Mouse (Mus musculus) common myeloid progenitor, adult 5-6 weeks (primary cell): ENCODE results near the gene Sfmbt1. TPM values are rescaled to one million over a fixed set of nuclear protein-coding genes. Genes with fewer than 3 reads are reported as not detected.

Source experiments
- ATAC-seq: replicated peaks from 2 replicates; pipeline ENCODE4 v1.8.0; 2016; ENCODE audit warnings: low read depth, mild to moderate bottlenecking, moderate TSS enrichment, inconsistent platforms; ENCODE audit not compliant: poor library complexity, severe bottlenecking
- total RNA-seq: library from RNA; stranded (forward); fragments of 200-1000, 187-1606 nt; gene quantifications from 2 replicates; pipeline ENCODE4 v1.2.3, GENCODE M21; 2017

Gene Sfmbt1
- total RNA-seq = 16.0 and 18.9 TPM in 2 replicates

DNA sequence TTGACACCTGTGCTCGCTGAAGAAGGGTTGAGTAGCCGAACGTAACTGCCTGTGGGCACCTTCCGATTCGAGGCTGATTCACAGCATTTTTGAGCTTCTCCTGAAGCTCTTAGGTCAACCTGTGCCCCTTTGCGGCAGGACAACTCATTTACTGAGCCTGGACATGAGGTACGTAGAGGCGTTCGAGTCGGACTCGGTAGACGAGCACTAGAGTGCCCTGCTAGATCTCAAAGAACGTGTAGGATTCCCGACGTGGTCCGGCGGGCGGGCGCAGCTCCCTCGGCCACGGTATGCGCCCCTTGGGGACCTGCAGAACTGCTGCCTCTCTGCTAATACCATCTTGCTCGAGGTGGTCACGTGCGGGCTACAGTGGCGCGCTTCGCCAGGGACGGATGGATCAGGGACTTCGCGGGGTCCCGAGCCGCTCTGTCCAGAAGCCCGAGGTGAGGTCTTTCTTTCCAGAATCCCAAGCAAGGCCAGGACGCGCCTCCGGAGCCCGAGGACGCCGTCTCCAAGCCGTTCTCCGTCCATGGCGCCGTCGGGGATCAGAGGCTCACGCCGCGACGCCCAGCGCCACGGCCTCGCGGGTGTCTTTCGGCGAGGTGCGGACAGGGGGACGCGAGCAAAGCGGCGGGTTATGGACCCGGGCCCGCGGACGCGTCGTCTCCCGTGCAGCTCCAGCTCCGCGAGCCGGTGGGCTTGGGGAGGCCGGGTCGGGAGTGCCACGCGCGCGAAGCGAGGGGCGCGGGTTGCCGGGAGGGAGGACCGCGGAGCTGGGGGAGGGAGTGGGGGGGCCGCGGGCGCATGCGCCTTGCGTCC, at the start of gene Sfmbt1:
TSS of gene Sfmbt1 (plus strand) at position 51 of the 819 bp plus-strand sequence.
- ATAC-seq = peak; percentile 55

DNA sequence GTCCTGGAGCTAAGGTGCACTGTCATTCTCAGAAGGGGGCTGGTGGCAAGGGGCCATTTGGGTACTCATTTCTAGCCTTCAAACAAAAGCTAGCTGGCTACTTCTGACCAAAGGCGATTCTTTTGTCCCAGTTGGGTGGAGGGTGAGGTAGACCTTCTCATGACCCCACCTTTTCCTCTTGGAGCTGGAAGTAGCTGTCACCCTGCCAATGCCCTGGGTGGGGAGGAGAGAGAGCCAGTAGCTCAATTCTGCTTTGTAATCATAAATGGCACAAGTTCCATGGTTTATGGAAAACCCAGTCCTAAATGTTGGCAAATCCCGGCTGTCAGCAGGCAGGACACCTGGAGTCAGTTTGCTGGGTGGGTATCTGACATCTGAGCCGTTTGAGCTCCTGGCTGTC, 48.6 kb upstream of the Sfmbt1 start:
- no peak for ATAC-seq

DNA sequence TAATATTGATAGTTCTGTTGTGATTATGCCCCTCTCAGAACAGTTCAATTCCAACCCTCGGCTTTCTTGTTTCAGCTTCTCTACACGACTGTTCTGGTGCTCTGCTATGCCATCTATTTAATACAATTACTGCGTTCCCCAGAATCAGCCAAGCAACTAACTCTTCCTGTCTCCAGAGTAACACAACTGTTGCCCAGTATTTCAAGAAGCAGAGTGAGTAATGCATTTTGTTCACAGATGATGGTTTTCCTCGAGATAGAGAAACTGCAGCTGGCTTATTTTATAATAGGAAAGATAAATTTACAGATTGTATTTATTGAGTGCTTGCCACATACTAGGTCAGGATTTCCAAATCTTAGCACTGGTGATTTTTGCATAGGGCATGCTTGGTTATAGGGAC, 48.0 kb upstream of the Sfmbt1 start:
- no peak for ATAC-seq

DNA sequence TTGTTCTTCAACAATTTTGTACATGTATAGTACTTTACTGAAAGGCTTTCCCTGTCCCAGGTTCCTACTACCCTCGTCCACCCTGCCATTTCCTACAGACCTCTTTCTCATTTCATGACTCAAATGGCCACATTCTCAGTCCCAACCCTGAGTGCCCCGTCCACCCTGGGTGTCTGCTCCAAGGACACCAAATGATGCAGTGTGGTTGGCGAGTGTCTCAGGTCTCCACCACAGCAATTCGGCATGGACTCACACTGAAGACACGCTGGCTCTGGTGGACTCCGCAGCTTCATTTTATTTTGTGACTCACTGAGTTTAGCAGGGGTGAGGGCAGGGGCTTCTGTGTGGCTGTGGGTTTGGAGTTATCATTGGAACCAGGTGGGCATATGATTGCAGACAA, 44.5 kb upstream of the Sfmbt1 start:
- no peak for ATAC-seq

DNA sequence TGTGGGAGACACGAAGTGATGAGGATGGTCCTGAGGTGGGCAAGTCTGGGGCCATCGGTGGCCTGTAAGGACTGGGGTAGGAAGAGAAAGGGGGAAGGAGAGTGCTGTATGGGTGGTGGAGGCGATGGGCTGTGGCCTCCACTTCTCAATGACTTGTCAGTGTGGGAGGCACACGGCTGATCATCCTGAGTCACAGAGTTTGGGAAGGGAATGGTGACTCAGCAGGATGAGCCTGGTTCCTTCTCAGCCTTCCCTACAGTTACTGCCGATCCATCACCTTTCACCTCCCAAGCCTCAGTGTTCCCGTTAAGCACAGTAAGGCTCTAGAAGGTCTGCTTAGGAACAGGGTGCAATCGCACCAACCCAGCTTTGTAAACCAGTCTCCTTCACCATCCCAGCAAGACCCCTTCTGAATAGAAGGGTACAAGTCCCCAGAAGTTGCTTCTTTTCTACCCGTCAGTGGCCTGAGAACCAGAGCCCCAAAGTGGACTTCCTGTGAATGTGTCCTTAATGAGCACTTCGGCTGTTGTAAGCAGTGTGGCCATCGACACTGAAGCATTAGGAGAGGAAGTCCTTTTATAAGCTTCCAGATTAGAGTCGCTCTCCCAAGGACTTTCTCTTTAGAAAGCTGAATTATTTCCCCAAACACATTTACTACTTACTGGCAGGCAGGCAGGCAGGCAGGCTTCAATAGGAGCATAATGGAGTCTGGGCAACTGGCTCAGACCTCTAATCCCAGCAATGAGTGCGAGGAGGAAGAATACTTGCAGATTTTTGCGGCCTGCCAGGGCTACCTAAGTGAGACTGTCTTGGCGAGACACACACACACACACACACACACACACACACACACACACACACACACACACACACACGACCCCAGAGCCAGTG, 43.3 kb upstream of the Sfmbt1 start:
- no peak for ATAC-seq

DNA sequence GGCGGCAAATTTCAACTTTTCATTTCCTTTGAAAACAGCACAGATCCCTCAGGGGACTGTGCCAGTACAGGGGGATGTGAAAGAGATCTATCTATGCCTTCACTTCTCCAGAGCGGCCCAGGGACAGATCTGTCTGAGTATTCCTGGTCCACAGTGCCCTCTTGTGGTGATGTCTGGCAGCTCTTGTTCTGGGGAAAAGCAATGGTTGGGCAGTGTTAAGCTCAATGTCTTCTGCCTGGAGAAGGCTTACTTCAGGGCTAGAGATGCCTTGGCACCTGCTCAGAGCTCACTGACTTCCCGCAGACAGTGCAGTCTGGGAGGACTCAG, 42.7 kb upstream of the Sfmbt1 start:
- peak; percentile 85 for ATAC-seq

DNA sequence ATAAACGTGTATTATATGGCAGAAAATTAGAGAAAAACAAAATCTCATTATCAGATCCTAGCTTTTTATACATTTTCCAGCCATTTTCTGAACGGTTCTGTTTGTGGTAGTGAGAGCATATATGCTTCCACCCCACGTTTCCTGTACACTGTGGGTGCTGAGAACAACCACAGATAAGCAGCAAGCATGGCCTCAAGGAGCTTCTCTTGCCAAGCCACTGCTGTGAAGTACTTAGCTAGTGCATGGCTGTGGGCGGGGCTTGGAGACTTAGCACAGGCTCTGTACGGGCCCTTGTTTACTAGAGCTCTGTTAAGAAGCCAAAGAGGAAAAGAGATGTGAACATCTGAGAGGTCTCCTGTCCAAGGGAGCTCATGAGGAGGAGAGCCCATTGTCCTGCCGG, 39.7 kb upstream of the Sfmbt1 start:
- ATAC-seq = peak; percentile 92

DNA sequence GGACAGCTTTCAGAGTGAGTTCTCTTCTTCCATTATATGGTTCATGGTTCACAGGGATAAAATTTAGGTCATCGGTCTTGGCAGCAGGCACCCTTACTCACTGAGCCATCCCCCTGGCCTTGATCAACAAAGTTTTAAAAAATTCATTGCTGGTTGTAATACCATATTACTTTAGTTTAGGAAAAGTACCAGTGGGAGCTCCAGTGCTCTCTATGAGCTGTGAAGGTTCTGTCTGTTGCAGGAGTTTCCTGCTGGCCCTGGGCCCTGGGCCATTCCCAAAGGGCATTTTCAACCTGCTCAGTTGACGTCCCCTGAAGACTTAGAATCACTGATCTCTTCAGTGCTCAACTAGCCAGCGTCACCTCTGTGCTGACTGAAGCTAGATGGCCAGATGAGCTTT, 32.5 kb upstream of the Sfmbt1 start:
- ATAC-seq = no peak

DNA sequence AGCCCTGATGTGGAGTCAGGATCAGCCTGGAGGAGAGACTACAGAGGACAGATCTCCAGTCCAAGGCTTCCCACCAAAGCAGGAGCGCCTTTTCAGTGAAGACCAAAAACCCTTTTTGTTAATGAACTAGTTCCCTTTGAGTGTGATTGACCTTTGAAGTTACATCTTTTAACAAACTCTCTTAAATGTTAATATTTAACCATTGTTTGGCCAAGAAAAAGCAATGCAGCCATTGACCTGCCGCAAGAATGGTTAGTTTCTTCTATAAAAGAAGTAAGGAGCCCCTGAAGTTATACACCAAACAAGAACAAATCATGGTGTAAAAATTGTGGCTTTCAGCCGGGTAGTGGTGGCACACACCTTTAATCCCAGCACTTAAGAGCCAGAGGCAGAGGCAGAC, 24.0 kb upstream of the Sfmbt1 start:
- ATAC-seq = no peak

DNA sequence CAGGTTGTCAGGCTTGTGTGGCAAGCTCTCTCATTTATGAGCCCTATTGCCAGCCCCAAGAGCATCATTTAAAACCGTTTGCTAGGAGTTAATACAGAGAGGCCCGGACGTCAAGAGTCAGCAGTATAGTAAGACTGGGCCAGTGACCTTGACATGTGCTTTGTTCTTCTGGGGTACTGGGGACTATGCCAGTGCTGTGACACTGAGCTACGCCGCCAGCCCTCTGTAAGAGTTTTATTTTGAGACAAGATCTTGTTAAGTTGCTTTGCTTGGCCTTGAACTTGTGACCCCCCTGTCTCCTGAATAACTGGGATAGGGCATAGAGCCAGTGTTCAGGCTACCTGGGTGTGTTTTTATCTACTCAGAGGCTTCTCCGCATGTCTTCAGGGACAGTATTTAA, 22.2 kb upstream of the Sfmbt1 start:
- ATAC-seq = no peak

DNA sequence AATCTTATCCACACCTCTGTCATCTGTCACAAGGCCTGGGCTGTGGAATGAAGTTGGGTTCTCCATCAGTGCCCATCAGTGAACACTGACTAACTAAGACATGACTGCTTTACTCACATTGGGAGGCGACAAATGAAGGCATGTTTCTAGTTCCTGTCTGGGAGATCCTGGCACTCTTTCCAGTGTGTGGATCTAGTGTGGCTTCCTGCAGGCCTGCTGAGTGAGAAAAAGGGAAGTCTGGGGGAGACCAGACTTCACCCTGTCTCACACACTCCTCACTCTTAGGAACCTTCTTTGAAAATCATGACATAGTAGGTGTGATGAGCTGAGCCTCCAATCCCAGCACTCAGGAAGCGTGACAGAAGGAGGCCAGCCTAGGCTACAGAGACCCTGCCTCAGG, 19.9 kb upstream of the Sfmbt1 start:
- peak; percentile 70 for ATAC-seq

DNA sequence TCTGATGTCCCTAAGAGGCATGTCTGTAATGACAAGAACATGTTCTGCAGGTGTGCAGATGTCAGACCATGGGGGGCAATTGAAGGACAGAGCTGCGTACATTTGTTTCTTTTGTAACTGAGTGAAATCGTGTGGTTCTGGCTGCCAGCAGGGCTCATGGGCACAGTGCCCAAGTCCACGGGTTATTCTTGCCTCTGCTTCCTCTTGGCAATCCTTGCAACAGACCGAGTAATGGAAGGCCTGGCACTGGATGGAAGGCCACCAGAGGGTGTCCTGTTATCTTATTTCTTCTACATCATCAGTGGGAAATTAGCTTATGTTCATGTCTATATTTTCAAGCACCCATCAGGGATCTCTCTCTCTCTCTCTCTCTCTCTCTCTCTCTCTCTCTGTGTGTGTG, 19.0 kb upstream of the Sfmbt1 start:
- peak; percentile 65 for ATAC-seq

DNA sequence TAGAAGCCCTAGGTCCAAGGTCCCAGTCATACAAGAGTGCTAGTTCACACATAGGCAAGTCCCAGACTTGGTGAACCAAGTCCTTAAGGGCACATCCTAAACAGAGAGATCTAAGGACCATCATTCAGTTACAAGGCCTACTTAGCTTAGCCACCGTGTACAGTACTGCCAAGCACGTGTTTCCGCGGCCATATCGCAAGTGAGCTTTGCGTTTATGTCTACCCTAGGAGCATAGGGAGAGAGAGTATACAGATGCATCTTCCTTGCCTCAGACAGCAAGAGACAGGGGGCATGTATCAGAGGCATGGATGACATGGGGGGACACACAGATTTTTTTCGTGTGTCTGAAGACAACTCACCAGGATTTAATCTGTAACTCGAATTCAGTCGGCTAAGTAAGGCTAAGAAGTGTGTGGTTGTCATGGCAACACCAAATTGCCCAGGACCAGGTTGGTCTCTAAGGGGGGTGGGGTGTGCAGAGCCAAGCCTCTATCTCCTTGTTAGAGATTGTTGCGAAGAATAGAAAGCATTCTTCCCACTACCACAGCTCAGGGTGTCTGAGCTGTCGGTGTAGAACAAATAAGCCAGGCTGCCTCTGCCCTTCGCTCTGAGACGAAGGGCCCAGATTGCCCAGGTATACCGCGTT, 17.1 kb upstream of the Sfmbt1 start:
- ATAC-seq = no peak

DNA sequence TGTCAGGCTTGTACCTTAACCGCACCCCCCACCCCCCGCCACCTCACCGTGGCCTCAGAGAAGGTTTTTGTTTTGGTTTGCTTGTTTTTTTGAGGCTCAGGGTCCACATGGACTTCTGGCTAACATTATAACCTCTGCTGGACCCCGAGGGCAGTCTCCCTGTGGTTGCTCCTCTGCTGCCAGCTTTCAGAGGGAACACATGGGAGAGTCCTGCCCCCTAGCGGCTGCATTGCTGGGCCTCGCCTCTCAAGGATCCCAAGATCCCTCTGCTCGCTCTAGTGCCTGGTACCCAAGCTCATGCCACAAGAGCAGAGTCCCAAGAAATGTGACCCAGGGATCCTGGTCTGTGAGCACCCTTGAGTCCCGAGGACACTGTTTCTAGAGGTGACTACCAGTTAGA, 15.0 kb upstream of the Sfmbt1 start:
- ATAC-seq = peak; percentile 64; the same call in 1 of the 2 replicates

DNA sequence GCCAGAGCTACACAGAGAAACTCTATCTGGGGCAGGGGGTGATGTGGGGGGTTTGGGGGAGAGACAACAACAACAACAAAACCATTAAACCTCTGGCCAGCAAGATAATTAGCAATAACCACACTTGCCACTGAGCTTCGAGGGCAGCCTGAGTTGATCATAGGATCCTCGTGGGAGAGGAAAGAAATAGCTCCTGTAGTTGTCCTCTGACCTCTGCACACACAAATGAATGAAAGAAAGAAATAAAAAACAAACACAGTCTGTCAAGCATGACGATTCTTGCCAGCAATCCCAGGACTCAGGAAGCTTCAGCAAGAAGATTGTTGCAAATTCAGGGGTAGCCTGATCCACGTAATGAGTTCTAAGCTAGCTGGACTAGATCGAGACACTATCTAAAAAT, 12.1 kb upstream of the Sfmbt1 start:
- ATAC-seq = no peak

DNA sequence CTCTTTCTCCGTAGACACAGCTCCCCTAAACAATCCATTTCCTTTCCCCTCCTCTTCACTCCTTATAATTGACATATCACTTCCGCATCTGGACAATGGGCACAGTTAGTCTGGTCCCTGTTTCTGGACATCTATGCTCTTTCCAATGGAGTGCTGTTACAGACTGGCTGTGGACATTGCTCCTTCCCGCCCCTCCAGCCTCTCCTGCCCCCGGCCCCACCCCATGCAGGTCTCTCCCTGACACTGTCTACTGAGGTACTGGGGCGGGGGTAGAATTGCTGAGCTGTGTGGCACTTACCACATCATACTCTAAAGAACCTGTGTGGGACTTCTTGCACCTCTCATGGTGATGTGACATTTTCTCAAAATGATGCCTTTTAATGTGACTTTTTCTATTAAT, 11.6 kb upstream of the Sfmbt1 start:
- ATAC-seq = no peak

DNA sequence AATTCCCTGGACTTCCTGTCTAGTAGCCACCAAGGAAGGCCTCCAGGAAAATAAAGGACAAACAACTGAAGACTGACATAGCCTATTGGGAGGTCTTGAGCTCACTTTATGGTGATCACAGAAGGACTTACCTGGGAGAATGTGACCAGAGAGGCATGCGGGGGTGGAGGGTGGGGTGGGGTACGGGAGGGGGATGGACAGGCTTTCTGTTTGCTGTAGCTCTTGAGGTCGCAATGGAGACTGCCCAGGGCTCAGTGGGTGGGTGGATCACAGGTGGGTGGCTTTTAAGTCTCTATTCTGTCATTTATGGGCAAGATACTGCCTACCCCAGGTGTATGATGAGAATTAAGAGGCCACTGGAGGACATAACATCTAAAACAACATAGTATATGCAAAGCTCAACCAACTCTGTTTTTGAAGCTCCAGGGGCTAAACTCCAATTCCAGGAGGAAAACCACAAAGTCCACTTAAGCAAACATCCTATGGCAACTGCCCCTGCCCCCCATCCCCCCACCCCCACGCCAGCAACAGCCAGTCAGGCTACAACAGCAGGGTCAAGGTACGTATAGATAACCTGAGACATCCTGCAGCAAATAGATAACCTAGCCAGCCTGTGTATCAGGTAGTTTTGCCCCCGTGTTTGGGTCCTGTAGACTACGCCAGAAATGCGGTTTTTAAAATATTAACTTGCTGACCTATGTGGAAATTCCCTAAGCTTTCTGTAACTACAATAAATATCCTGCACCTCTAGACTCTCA, 10.4 kb upstream of the Sfmbt1 start:
- no peak for ATAC-seq

DNA sequence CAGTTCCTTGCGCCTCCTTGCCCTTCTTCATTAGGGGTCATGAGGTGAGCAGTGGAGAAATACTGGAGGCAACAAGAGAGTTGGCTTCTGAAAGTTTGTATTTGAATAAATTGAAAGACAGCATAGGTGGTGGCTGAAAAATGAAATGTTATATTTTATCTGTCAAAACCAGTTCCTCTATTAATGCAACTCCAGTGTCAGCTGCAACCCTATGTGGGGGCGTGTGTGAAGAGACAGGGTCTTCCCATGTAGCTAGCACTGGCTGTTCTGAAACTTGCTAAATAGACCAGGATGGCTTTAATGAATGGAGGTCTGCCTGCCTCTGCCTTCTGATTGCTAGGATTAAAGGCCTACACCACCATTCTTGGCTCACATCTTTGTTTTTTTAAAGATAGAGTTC, 2.8 kb upstream of the Sfmbt1 start:
- ATAC-seq = no peak

DNA sequence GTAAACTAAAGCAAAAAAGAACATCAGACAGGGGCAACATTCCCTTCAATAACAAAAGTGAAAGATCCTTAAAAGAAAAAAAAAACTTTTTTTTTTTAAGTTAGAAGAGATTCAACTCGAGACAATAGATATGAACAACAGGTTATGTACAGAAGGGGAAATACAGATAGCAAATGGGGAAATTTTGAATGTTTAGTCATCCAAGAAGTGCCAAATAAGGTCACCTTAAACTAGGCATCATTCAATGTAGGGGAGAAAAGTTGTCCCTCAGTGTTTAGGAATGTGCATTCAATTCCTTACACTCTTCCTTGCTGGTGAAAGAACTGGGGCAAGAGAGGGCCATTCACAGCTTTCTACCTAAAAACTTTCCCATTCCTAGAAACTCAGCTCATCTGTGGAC, 880 bp upstream of the Sfmbt1 start:
- no peak for ATAC-seq

DNA sequence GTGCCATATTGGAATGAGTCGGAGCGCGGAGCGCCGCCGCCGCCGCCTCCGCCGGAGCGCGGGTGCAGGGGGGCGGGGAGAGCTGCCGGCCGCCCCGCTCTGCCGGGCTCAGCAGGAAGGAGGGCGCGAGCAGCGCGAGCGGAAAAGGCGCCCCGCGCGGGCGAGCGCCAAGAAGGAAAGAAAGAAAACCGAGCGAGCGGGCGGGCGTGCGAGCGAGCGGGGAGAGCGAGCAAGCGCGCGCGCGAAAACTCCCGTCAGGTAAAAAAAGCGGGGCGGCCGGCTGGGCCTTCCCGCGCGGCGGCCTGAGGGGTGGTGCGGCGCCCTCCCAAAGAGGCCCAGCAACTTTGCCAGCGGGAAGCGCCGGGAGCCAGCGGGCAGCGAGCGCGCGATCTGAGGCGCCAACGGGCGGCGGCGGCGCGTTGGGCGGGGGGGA, 985 bp downstream of the Sfmbt1 start:
- peak; percentile 48 for ATAC-seq
